ENCODE assay signal across 13 mouse cellular contexts in the genomic region with DNA sequence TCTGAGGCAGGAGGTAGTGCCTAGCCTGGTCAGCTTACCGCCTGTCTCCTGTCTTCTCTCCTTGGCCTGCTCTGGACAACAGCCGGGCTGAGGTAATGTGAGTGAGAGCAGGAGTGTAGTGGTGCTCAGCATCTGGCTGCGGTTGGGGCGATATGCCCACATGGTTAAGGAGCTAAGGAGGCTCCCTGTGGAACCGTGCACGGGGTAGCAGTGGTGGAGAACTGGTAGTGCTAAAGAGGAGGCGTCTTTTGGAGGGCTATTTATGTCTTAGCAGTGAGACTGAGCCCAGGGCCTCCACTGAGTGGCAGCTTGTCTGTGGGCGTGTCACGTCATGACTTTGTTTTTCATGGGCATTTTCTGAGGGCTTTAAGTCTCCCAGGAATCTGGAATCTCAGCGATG. TPM values are rescaled to one million over a fixed set of nuclear protein-coding genes. Genes with fewer than 3 reads are reported as not detected.
DNase-seq lines count a peak whose midpoint lies in the region; ATAC-seq and TF ChIP-seq lines count a peak whose summit lies in the region.
"Had no signal": no experiment of that assay in that cellular context is flagged by ENCODE, and none has a peak within 500 bp of the region (broad histone marks: within the 10 kb centered on the region; RNA-seq: fewer than 3 reads in every experiment).

No protein-coding gene starts in this region.

- ATAC-seq in intestine, embryonic 16.5 days: 0 out of 2 replicates have a peak, but pooled peaks have one; percentile 15
- no peak for ATAC-seq in intestine, postnatal 0 days
- ATAC-seq in inflammation-experienced regulatory T-cells, adult 6 months: no peak
- ATAC-seq: midbrain, embryonic 13.5 days had no signal

- no peak overlapping the region for H3K4me2 ChIP-seq in intestine, embryonic 16.5 days (ENCODE audit: low read depth, low read length)
- H3K4me2 ChIP-seq in intestine, postnatal 0 days (replicated peaks; ENCODE audit: low read depth): no peak overlapping the region
- H3K4me2 ChIP-seq in myocyte (ENCODE audit: low read depth): peak overlapping the region; percentile 47
- H3K4me2 ChIP-seq: hindbrain, embryonic 13.5 days; lung, embryonic 15.5 days; midbrain, embryonic 13.5 days had no signal

- peaks cover 59% of the 10 kb centered on the region for H3K36me3 ChIP-seq in intestine, embryonic 16.5 days (ENCODE audit: control insufficient read depth, insufficient read depth, low read length)
- H3K36me3 ChIP-seq in intestine, postnatal 0 days (ENCODE audit: control insufficient read depth, insufficient read depth): peaks cover 100% of the 10 kb centered on the region
- peaks cover 78% of the 10 kb centered on the region for H3K36me3 ChIP-seq in myocyte (ENCODE audit: control insufficient read depth, insufficient read depth)

- no peak overlapping the region for H3K4me3 ChIP-seq in intestine, embryonic 16.5 days (ENCODE audit: low read length)
- H3K4me3 ChIP-seq in intestine, postnatal 0 days (ENCODE audit: low read depth, low read length): no peak overlapping the region
- H3K4me3 ChIP-seq in embryonic fibroblast, embryonic 13.5 days (ENCODE audit: insufficient read depth, low read length): no peak overlapping the region
- no peak overlapping the region for H3K4me3 ChIP-seq in myocyte
- H3K4me3 ChIP-seq in lung, adult 2 months (replicated peaks; ENCODE audit: extremely low read depth, low read depth, low read length): no peak overlapping the region
- H3K4me3 ChIP-seq: hindbrain, embryonic 13.5 days; lung, embryonic 15.5 days; midbrain, embryonic 13.5 days had no signal

- H3K79me2 ChIP-seq in myocyte (ENCODE audit: control insufficient read depth, insufficient read depth): no peaks in the 10 kb centered on the region

- H3K9ac ChIP-seq in intestine, embryonic 16.5 days (ENCODE audit: low read depth, low read length): no peak overlapping the region
- no peak overlapping the region for H3K9ac ChIP-seq in intestine, postnatal 0 days (ENCODE audit: low read depth, low read length)
- H3K9ac ChIP-seq: hindbrain, embryonic 13.5 days; lung, embryonic 15.5 days; midbrain, embryonic 13.5 days had no signal

- TF ChIP-seq POLR2A in embryonic fibroblast, embryonic 13.5 days (IDR thresholded peaks at IDR 0.05; ENCODE audit: low read depth, low read length): no peak
- peak; percentile 27 for TF ChIP-seq POLR2A in myocyte (IDR thresholded peaks at IDR 0.05; ENCODE audit: insufficient read length, low read depth)
- TF ChIP-seq POLR2A in lung, adult 2 months (IDR thresholded peaks at IDR 0.05; ENCODE audit: borderline replicate concordance, extremely low read depth, low read depth, low read length): no peak

- H3K4me1 ChIP-seq in intestine, embryonic 16.5 days (ENCODE audit: control insufficient read depth, insufficient read depth, low read length): no peaks in the 10 kb centered on the region
- H3K4me1 ChIP-seq in intestine, postnatal 0 days (replicated peaks; ENCODE audit: control insufficient read depth, insufficient read depth, low read length): no peaks in the 10 kb centered on the region
- peaks cover 5% of the 10 kb centered on the region; the same call in 1 of the 2 replicates for H3K4me1 ChIP-seq in embryonic fibroblast, embryonic 13.5 days (ENCODE audit: control insufficient read depth, insufficient read depth, low read length)
- no peaks in the 10 kb centered on the region for H3K4me1 ChIP-seq in lung, adult 2 months (ENCODE audit: control insufficient read depth, insufficient read depth, low read length)
- H3K4me1 ChIP-seq: hindbrain, embryonic 13.5 days; lung, embryonic 15.5 days; midbrain, embryonic 13.5 days had no signal

- H3K9me3 ChIP-seq in intestine, embryonic 16.5 days (ENCODE audit: control insufficient read depth, low read length): no peaks in the 10 kb centered on the region
- no peaks in the 10 kb centered on the region for H3K9me3 ChIP-seq in intestine, postnatal 0 days (ENCODE audit: control insufficient read depth)
- H3K9me3 ChIP-seq: hindbrain, embryonic 13.5 days; lung, embryonic 15.5 days; midbrain, embryonic 13.5 days had no signal

- WGBS in intestine, embryonic 16.5 days: 89% methylated on average over 10 of the region's 10 CpGs
- WGBS in intestine, postnatal 0 days: 86% methylated on average over 10 of the region's 10 CpGs
- 81% methylated on average over 10 of the region's 10 CpGs for WGBS in lung, adult 2 months

- no peak overlapping the region for H3K27ac ChIP-seq in intestine, embryonic 16.5 days (ENCODE audit: low read length)
- no peak overlapping the region for H3K27ac ChIP-seq in intestine, postnatal 0 days (ENCODE audit: low read depth, low read length)
- H3K27ac ChIP-seq in embryonic fibroblast, embryonic 13.5 days (ENCODE audit: insufficient read depth, low read length): peak overlapping the region; percentile 23; the same call in 1 of the 2 replicates
- H3K27ac ChIP-seq: hindbrain, embryonic 13.5 days; lung, embryonic 15.5 days; midbrain, embryonic 13.5 days had no signal

- H3K27me3 ChIP-seq in intestine, embryonic 16.5 days (replicated peaks; ENCODE audit: control insufficient read depth, insufficient read depth, low read length): no peaks in the 10 kb centered on the region
- no peaks in the 10 kb centered on the region for H3K27me3 ChIP-seq in intestine, postnatal 0 days (replicated peaks; ENCODE audit: control insufficient read depth, insufficient read depth, low read length)
- no peaks in the 10 kb centered on the region for H3K27me3 ChIP-seq in myocyte (ENCODE audit: control insufficient read depth, insufficient read depth, insufficient read length)
- H3K27me3 ChIP-seq: hindbrain, embryonic 13.5 days; lung, embryonic 15.5 days; midbrain, embryonic 13.5 days had no signal

- peak; percentile 73 to 77 for DNase-seq in layer of hippocampus, adult 8-10 months (ENCODE audit: low spot score in 2 of 2)
- DNase-seq in adrenal gland, postnatal 36 days: no peak
- no peak for DNase-seq in lung, adult 2 months
- DNase-seq: kidney, postnatal 36 days; thymus, postnatal 25 days had no signal

- no peak for TF ChIP-seq CTCF in intestine, postnatal 0 days (IDR thresholded peaks at IDR 0.05; ENCODE audit: low read depth)
- TF ChIP-seq CTCF in embryonic fibroblast, embryonic 13.5 days (IDR thresholded peaks at IDR 0.05; ENCODE audit: borderline replicate concordance, insufficient read depth, low read length): no peak
- TF ChIP-seq CTCF in lung, adult 2 months (IDR thresholded peaks at IDR 0.05; ENCODE audit: insufficient read depth, low read length): no peak

- no peak overlapping the region for H3ac ChIP-seq in myocyte (ENCODE audit: control insufficient read depth, insufficient read length)

TF ChIP-seq in myocyte, 11 proteins besides CTCF, POLR2A, EP300 and RAD21 (continues in another document):
- TF ChIP-seq TCF12 (IDR thresholded peaks at IDR 0.05; ENCODE audit: insufficient read depth, poor library complexity, severe bottlenecking) (no peak), MAX (IDR thresholded peaks at IDR 0.05; ENCODE audit: low read depth) (no peak), REST (IDR thresholded peaks at IDR 0.05; ENCODE audit: insufficient read depth, insufficient read length) (no peak), MYOD1 (IDR thresholded peaks at IDR 0.05; ENCODE audit: control insufficient read depth in 1 of 3, insufficient read length in 2 of 3, low read depth in 2 of 3) (peak in 2 of 3 experiments; percentile 26 to 79), SRF (IDR thresholded peaks at IDR 0.05; ENCODE audit: control insufficient read depth, insufficient read length, low read depth) (no peak), MYOG (IDR thresholded peaks at IDR 0.05; ENCODE audit: control insufficient read depth in 1 of 3, insufficient read depth in 1 of 3, insufficient read length in 2 of 3, low read depth in 2 of 3) (peak in 2 of 3 experiments; percentile 41 to 79), POLR2AphosphoS2 (IDR thresholded peaks at IDR 0.05; ENCODE audit: insufficient read length, low read depth) (no peak), TCF3 (IDR thresholded peaks at IDR 0.05; ENCODE audit: insufficient read length, low read depth) (no peak), E2F4 (IDR thresholded peaks at IDR 0.05; ENCODE audit: insufficient read depth) (no peak), CEBPB (IDR thresholded peaks at IDR 0.05; ENCODE audit: insufficient read depth, poor library complexity, severe bottlenecking) (no peak)

RNA-seq across cellular contexts. Expression of a gene that starts 22.6 kb away (rescaled TPM):
- polyA plus RNA-seq in intestine, embryonic 16.5 days (2015; fragmentation: Nextera tagmentation; extraction: Ambion mirVana): 0.29 and 0.39 TPM in 2 replicates
- 0.25 and 0.37 TPM in 2 replicates for polyA plus RNA-seq in intestine, postnatal 0 days (2015; fragmentation: Nextera tagmentation; extraction: Ambion mirVana)
- polyA plus RNA-seq in embryonic fibroblast, embryonic 13.5 days (2011; ENCODE audit: insufficient read length, low read depth, missing spikeins): 0.23 TPM in 1 of 2 replicates, not detected in the other
- total RNA-seq in layer of hippocampus, adult 8-10 months (2022): under 1 TPM; 0.25 to 0.61 (median 0.41) TPM
- 0.24 TPM for polyA plus RNA-seq in myocyte (2012; fragmentation: generic; extraction: Trizol)
- under 1 TPM; 0.30 to 0.33 TPM for total RNA-seq in adrenal gland, postnatal 36 days (2021)
- under 1 TPM in 1 of 3 experiments, not detected in 2; 0.15 TPM for polyA plus RNA-seq in inflammation-experienced regulatory T-cells, adult 6 months (2017; shearing (Covaris generic))
- 0.05 and 1.3 TPM in 2 replicates for polyA plus RNA-seq in lung, adult 2 months (2012; rRNA removed)

RNA-seq across cellular contexts. Expression of a gene that starts 40.1 kb away (rescaled TPM):
- 0.56 and 0.97 TPM in 2 replicates for polyA plus RNA-seq in intestine, embryonic 16.5 days (2015; fragmentation: Nextera tagmentation; extraction: Ambion mirVana)
- 1.0 and 2.0 TPM in 2 replicates for polyA plus RNA-seq in intestine, postnatal 0 days (2015; fragmentation: Nextera tagmentation; extraction: Ambion mirVana)
- polyA plus RNA-seq in embryonic fibroblast, embryonic 13.5 days (2011; ENCODE audit: insufficient read length, low read depth, missing spikeins): 1.5 and 4.3 TPM in 2 replicates
- total RNA-seq in layer of hippocampus, adult 8-10 months (2022): not detected
- polyA plus RNA-seq in myocyte (2012; fragmentation: generic; extraction: Trizol): 0.50 TPM
- under 1 TPM; 0.72 to 0.86 TPM for total RNA-seq in adrenal gland, postnatal 36 days (2021)
- 1 to 10 TPM in 1 of 3 experiments, under 1 TPM in 1, not detected in 1; 0.46 to 5.6 TPM for polyA plus RNA-seq in inflammation-experienced regulatory T-cells, adult 6 months (2017; shearing (Covaris generic))
- 2.2 and 314 TPM in 2 replicates for polyA plus RNA-seq in lung, adult 2 months (2012; rRNA removed)

RNA-seq across cellular contexts. Expression of a gene that starts 58.4 kb away (rescaled TPM):
- 402 and 447 TPM in 2 replicates for polyA plus RNA-seq in intestine, embryonic 16.5 days (2015; fragmentation: Nextera tagmentation; extraction: Ambion mirVana)
- 293 and 319 TPM in 2 replicates for polyA plus RNA-seq in intestine, postnatal 0 days (2015; fragmentation: Nextera tagmentation; extraction: Ambion mirVana)
- 446 and 575 TPM in 2 replicates for polyA plus RNA-seq in embryonic fibroblast, embryonic 13.5 days (2011; ENCODE audit: insufficient read length, low read depth, missing spikeins)
- total RNA-seq in layer of hippocampus, adult 8-10 months (2022): 100 to 1,000 TPM; 136 to 138 (median 137) TPM
- 270 TPM for polyA plus RNA-seq in myocyte (2012; fragmentation: generic; extraction: Trizol)
- 100 to 1,000 TPM; 193 to 252 TPM for total RNA-seq in adrenal gland, postnatal 36 days (2021)
- 100 to 1,000 TPM in 1 of 3 experiments, 10 to 100 TPM in 2; 74.2 to 145 (median 93.4) TPM for polyA plus RNA-seq in inflammation-experienced regulatory T-cells, adult 6 months (2017; shearing (Covaris generic))
- polyA plus RNA-seq in lung, adult 2 months (2012; rRNA removed): 314 and 324 TPM in 2 replicates

Comparison
In these comparisons a context has a peak if more than half of its experiments do, and no peak if none do; other contexts are left out.
1. DNase-seq: peak in layer of hippocampus, adult 8-10 months (2 of 2); none in adrenal gland, postnatal 36 days (0 of 2) and lung, adult 2 months (single experiment).